Mouse (Mus musculus): ENCODE results near the gene Tlr9.

GRCm38 (mm10) chr9:106192024-106192423, 30.4 kb upstream of the Tlr9 start:
- TF ChIP-seq CTCF (IDR thresholded peaks at IDR 0.05; ENCODE audit: control insufficient read depth, insufficient read depth, low read length) (no peak), POLR2A (IDR thresholded peaks at IDR 0.05; ENCODE audit: borderline replicate concordance, control insufficient read depth, low read depth, low read length) (no peak)

All from bone marrow, adult 2 months (tissue).